ENCODE assay signal across 8 mouse cellular contexts in genomic region chr13:92531237-92531636, GRCm38 (mm10). TPM values are rescaled to one million over a fixed set of nuclear protein-coding genes. Genes with fewer than 3 reads are reported as not detected.
DNase-seq lines count a peak whose midpoint lies in the region; ATAC-seq and TF ChIP-seq lines count a peak whose summit lies in the region.

No protein-coding gene starts in this region.

- peak overlapping the region; percentile 93 for H3K9ac ChIP-seq in heart, embryonic 13.5 days
- peak overlapping the region; percentile 72 for H3K9ac ChIP-seq in MEL (ENCODE audit: control insufficient read depth, low read depth, low read length, poor library complexity, severe bottlenecking)
- H3K9ac ChIP-seq in hindbrain, embryonic 12.5 days = peak overlapping the region; percentile 87

- H3K4me1 ChIP-seq in heart, embryonic 13.5 days = peaks cover 13% of the 10 kb centered on the region
- peaks cover 0 to 2% of the 10 kb centered on the region in 2 experiments; a peak in 1 of 4 replicates for H3K4me1 ChIP-seq in MEL (ENCODE audit: control insufficient read depth in 1 of 2, insufficient read depth in 2 of 2, low read length in 2 of 2)
- H3K4me1 ChIP-seq in hindbrain, embryonic 12.5 days = peaks cover 9% of the 10 kb centered on the region
- peaks cover 9% of the 10 kb centered on the region for H3K4me1 ChIP-seq in midbrain, embryonic 10.5 days

- H3K9me3 ChIP-seq in heart, embryonic 13.5 days = no peaks in the 10 kb centered on the region
- H3K9me3 ChIP-seq in MEL (replicated peaks; ENCODE audit: insufficient read depth, low read length) = no peaks in the 10 kb centered on the region
- no peaks in the 10 kb centered on the region for H3K9me3 ChIP-seq in hindbrain, embryonic 12.5 days (replicated peaks)
- no peaks in the 10 kb centered on the region for H3K9me3 ChIP-seq in midbrain, embryonic 10.5 days (replicated peaks)

- no peak for TF ChIP-seq RAD21 in MEL (IDR thresholded peaks at IDR 0.05; ENCODE audit: low read depth, low read length)

- H3K27ac ChIP-seq in heart, embryonic 13.5 days (replicated peaks) = peak overlapping the region; percentile 99
- peak overlapping the region; percentile 36; the same call in 1 of the 2 replicates for H3K27ac ChIP-seq in MEL (ENCODE audit: control insufficient read depth, low read depth, low read length)
- H3K27ac ChIP-seq in hindbrain, embryonic 12.5 days = peak overlapping the region; percentile 95
- peak overlapping the region; percentile 91 for H3K27ac ChIP-seq in midbrain, embryonic 10.5 days (replicated peaks)

- WGBS in heart, embryonic 13.5 days = 4% methylated on average over 15 of the region's 15 CpGs
- WGBS in hindbrain, embryonic 12.5 days = 5% methylated on average over 15 of the region's 15 CpGs
- 7% methylated on average over 15 of the region's 15 CpGs for WGBS in midbrain, embryonic 10.5 days

- no peak for TF ChIP-seq CTCF in MEL (IDR thresholded peaks at IDR 0.05 in 2 of 3, conservative IDR thresholded peaks at IDR 0.05 in 1 of 3; ENCODE audit: control insufficient read depth in 1 of 3, insufficient read depth in 1 of 3, low read depth in 2 of 3, low read length in 3 of 3, poor library complexity in 1 of 3, severe bottlenecking in 1 of 3)

- ATAC-seq in heart, embryonic 13.5 days (ENCODE audit: extremely low read depth, insufficient number of reproducible peaks, low FRiP score, low TSS enrichment) = no peak
- ATAC-seq in hindbrain, embryonic 12.5 days (ENCODE audit: low FRiP score) = no peak; the same call in none of the 2 replicates

- H3K27me3 ChIP-seq in heart, embryonic 13.5 days (replicated peaks) = no peaks in the 10 kb centered on the region
- no peaks in the 10 kb centered on the region; a peak in 1 of 4 replicates for H3K27me3 ChIP-seq in MEL (ENCODE audit: control insufficient read depth in 1 of 2, insufficient read depth in 2 of 2, low read length in 2 of 2)
- H3K27me3 ChIP-seq in hindbrain, embryonic 12.5 days = no peaks in the 10 kb centered on the region
- no peaks in the 10 kb centered on the region for H3K27me3 ChIP-seq in midbrain, embryonic 10.5 days (ENCODE audit: low read depth, poor library complexity, severe bottlenecking)

- intact Hi-C loops in heart, postnatal 36 days (cut with DNase I) = loop anchor here (2.0 to 5.0 kb wide), 2 partner anchors 76 to 662 kb away; partner anchors contain the start of gene Tent2

- TF ChIP-seq EP300 in MEL (IDR thresholded peaks at IDR 0.05; ENCODE audit: low read depth in 1 of 2, low read length in 2 of 2) = no peak

- peak overlapping the region; percentile 83 for H3K4me3 ChIP-seq in heart, embryonic 13.5 days
- peak overlapping the region; percentile 82 to 90 for H3K4me3 ChIP-seq in MEL (ENCODE audit: control insufficient read depth in 1 of 2, insufficient read depth in 1 of 2, low read depth in 2 of 2, low read length in 2 of 2)
- peak overlapping the region; percentile 78 for H3K4me3 ChIP-seq in hindbrain, embryonic 12.5 days
- H3K4me3 ChIP-seq in midbrain, embryonic 10.5 days = peak overlapping the region; percentile 75

- no peaks in the 10 kb centered on the region; the same call in 1 of the 2 replicates for H3K79me2 ChIP-seq in MEL (ENCODE audit: control insufficient read depth, insufficient read depth, low read length, poor library complexity)

- 0 out of 2 replicates have a peak, but pooled peaks cover 3% of the 10 kb centered on the region for H3K36me3 ChIP-seq in heart, embryonic 13.5 days
- H3K36me3 ChIP-seq in MEL (ENCODE audit: control insufficient read depth in 1 of 2, insufficient read depth in 2 of 2, low read length in 2 of 2) = no peaks in the 10 kb centered on the region; a peak in 2 of 4 replicates
- H3K36me3 ChIP-seq in hindbrain, embryonic 12.5 days = 0 out of 2 replicates have a peak, but pooled peaks cover 5% of the 10 kb centered on the region
- H3K36me3 ChIP-seq in midbrain, embryonic 10.5 days = no peaks in the 10 kb centered on the region

- no peak for TF ChIP-seq POLR2A in MEL (IDR thresholded peaks at IDR 0.05; ENCODE audit: control insufficient read depth in 1 of 2, insufficient read depth in 1 of 2, low read depth in 1 of 2, low read length in 2 of 2, poor library complexity in 1 of 2)

- peak overlapping the region; percentile 83 for H3K4me2 ChIP-seq in heart, embryonic 13.5 days
- H3K4me2 ChIP-seq in hindbrain, embryonic 12.5 days (replicated peaks) = peak overlapping the region; percentile 58

- DNase-seq in heart, postnatal 36 days = no peak
- DNase-seq in MEL (ENCODE audit: low read depth, low spot score) = no peak
- DNase-seq in midbrain, embryonic 10.5 days (ENCODE audit: low spot score) = no peak
- no peak for DNase-seq in thymus, postnatal 36 days
- DNase-seq in spleen, postnatal 14 days (ENCODE audit: low spot score in 2 of 2) = no peak
- no peak for DNase-seq in spleen, postnatal 36 days (ENCODE audit: low spot score in 2 of 2)

TF ChIP-seq in MEL, 35 proteins besides CTCF, POLR2A, EP300 and RAD21:
- peak; percentile 94 for TF ChIP-seq RCOR1 (IDR thresholded peaks at IDR 0.05; ENCODE audit: low read depth, low read length)
- no peak for TF ChIP-seq UBTF (IDR thresholded peaks at IDR 0.05; ENCODE audit: borderline replicate concordance, insufficient read depth, low read depth, low read length)
- TF ChIP-seq E2F4 (IDR thresholded peaks at IDR 0.05; ENCODE audit: borderline replicate concordance, low read depth, low read length) = no peak
- TF ChIP-seq MXI1 (IDR thresholded peaks at IDR 0.05; ENCODE audit: low read depth, low read length) = 0 out of 2 replicates have a peak, but pooled peaks have one; percentile 4
- TF ChIP-seq GATA1 (IDR thresholded peaks at IDR 0.05; ENCODE audit: low read depth, low read length) = peak; percentile 49
- no peak for TF ChIP-seq POLR2AphosphoS2 (IDR thresholded peaks at IDR 0.05; ENCODE audit: low read length)
- TF ChIP-seq USF2 (IDR thresholded peaks at IDR 0.05; ENCODE audit: borderline replicate concordance in 1 of 2, insufficient read depth in 1 of 2, low read depth in 1 of 2, low read length in 2 of 2) = no peak
- no peak for TF ChIP-seq MYB (IDR thresholded peaks at IDR 0.05; ENCODE audit: low read depth, low read length)
- no peak for TF ChIP-seq ZMIZ1 (IDR thresholded peaks at IDR 0.05; ENCODE audit: low read depth, low read length)

RNA-seq across cellular contexts. Expression of gene Zfyve16, which starts 0.6 kb away (rescaled TPM):
- polyA plus RNA-seq in heart, embryonic 13.5 days (2015; fragmentation: Nextera tagmentation; extraction: Ambion mirVana) = 6.5 and 7.1 TPM in 2 replicates
- total RNA-seq in heart, postnatal 36 days (2021) = 10 to 100 TPM; 11.4 to 12.4 TPM
- 4.1 and 5.3 TPM in 2 replicates for total RNA-seq in MEL (2012; rRNA removed)
- polyA plus RNA-seq in MEL (2012; ENCODE audit: insufficient read depth in 1 of 2, insufficient read length in 2 of 2, low read depth in 1 of 2, low replicate concordance in 2 of 2, missing spikeins in 1 of 2) = 1 to 10 TPM in 1 of 2 experiments, not detected in 1; 4.5 TPM
- 13.0 and 14.0 TPM in 2 replicates for polyA plus RNA-seq in hindbrain, embryonic 12.5 days (2016; fragmentation: Nextera tagmentation; extraction: Ambion mirVana)
- 9.5 and 12.3 TPM in 2 replicates for polyA plus RNA-seq in midbrain, embryonic 10.5 days (2016; fragmentation: Nextera tagmentation; extraction: Ambion mirVana)

RNA-seq across cellular contexts. Expression of gene Spz1, which starts 44.7 kb away (rescaled TPM):
- polyA plus RNA-seq in heart, embryonic 13.5 days (2015; fragmentation: Nextera tagmentation; extraction: Ambion mirVana) = not detected in 2 replicates
- total RNA-seq in heart, postnatal 36 days (2021) = not detected
- not detected in 2 replicates for total RNA-seq in MEL (2012; rRNA removed)
- polyA plus RNA-seq in MEL (2012; ENCODE audit: insufficient read depth in 1 of 2, insufficient read length in 2 of 2, low read depth in 1 of 2, low replicate concordance in 2 of 2, missing spikeins in 1 of 2) = not detected
- polyA plus RNA-seq in hindbrain, embryonic 12.5 days (2016; fragmentation: Nextera tagmentation; extraction: Ambion mirVana) = not detected in 2 replicates
- not detected in 2 replicates for polyA plus RNA-seq in midbrain, embryonic 10.5 days (2016; fragmentation: Nextera tagmentation; extraction: Ambion mirVana)

RNA-seq across cellular contexts. Expression of gene Fam151b, which starts 47.4 kb away (rescaled TPM):
- 0.12 TPM in 1 of 2 replicates, not detected in the other for polyA plus RNA-seq in heart, embryonic 13.5 days (2015; fragmentation: Nextera tagmentation; extraction: Ambion mirVana)
- total RNA-seq in heart, postnatal 36 days (2021) = 1 to 10 TPM; 1.8 to 2.5 TPM
- 0.12 and 0.13 TPM in 2 replicates for total RNA-seq in MEL (2012; rRNA removed)
- 1 to 10 TPM in 1 of 2 experiments, not detected in 1; 1.4 TPM for polyA plus RNA-seq in MEL (2012; ENCODE audit: insufficient read depth in 1 of 2, insufficient read length in 2 of 2, low read depth in 1 of 2, low replicate concordance in 2 of 2, missing spikeins in 1 of 2)
- polyA plus RNA-seq in hindbrain, embryonic 12.5 days (2016; fragmentation: Nextera tagmentation; extraction: Ambion mirVana) = 0.18 TPM in 1 of 2 replicates, not detected in the other
- polyA plus RNA-seq in midbrain, embryonic 10.5 days (2016; fragmentation: Nextera tagmentation; extraction: Ambion mirVana) = 0.16 TPM in 1 of 2 replicates, not detected in the other

Comparison
In these comparisons a context has a peak if more than half of its experiments do, and no peak if none do; other contexts are left out.
1. H3K27ac ChIP-seq: peak in every context shown above with its lines; median percentile 99 in heart, embryonic 13.5 days; 95 in hindbrain, embryonic 12.5 days; 91 in midbrain, embryonic 10.5 days; 36 in MEL.